Mouse (Mus musculus) lung, embryonic 16.5 days (tissue): ENCODE results near the gene 4930449I24Rik. TPM values are rescaled to one million over a fixed set of nuclear protein-coding genes. Genes with fewer than 3 reads are reported as not detected.
"Not testable (repeated sequence)": the region's sequence is repeated elsewhere in the genome, so short reads cannot be mapped to it uniquely, and the experiment has no call there.

Experiments used
- ATAC-seq: fragments of 200-750 bp; cut with Nextera tagmentation; 2 replicates; pipeline ENCODE4 v1.8.0; 2017; ENCODE audit warnings: low read depth, mild to moderate bottlenecking, moderate library complexity
- H3K27ac ChIP-seq: fragments of 300-500 bp; sonication (generic); 2 replicates; pipeline ENCODE4 v1.5.1; 2014; ENCODE audit warnings: mild to moderate bottlenecking, control low read depth, low read length
- H3K27me3 ChIP-seq: fragments of 300-500 bp; sonication (generic); 2 replicates; pipeline ENCODE4 v1.6.1; 2014; ENCODE audit warnings: low read depth, low read length, mixed read lengths; ENCODE audit not compliant: control insufficient read depth, insufficient read depth
- H3K36me3 ChIP-seq: fragments of 300-500 bp; sonication (generic); 2 replicates; pipeline ENCODE4 v1.6.1; 2014; ENCODE audit warnings: low read length; ENCODE audit not compliant: control insufficient read depth, insufficient read depth
- H3K4me1 ChIP-seq: fragments of 300-500 bp; sonication (generic); replicated peaks from 2 replicates; pipeline ENCODE4 v1.6.1; 2014; ENCODE audit warnings: low read length, mixed read lengths; ENCODE audit not compliant: control insufficient read depth, insufficient read depth
- H3K4me2 ChIP-seq: fragments of 300-500 bp; sonication (generic); 2 replicates; pipeline ENCODE4 v1.6.1; 2014; ENCODE audit warnings: low read depth, low read length, control low read depth
- H3K4me3 ChIP-seq: fragments of 300-500 bp; sonication (generic); 2 replicates; pipeline ENCODE4 v1.5.1; 2014; ENCODE audit warnings: mild to moderate bottlenecking, low read length, control low read depth
- H3K9ac ChIP-seq: fragments of 300-500 bp; sonication (generic); 2 replicates; pipeline ENCODE4 v1.6.1; 2014; ENCODE audit warnings: low read length, control low read depth
- H3K9me3 ChIP-seq: fragments of 300-500 bp; sonication (generic); 2 replicates; pipeline ENCODE4 v1.6.1; 2016; ENCODE audit warnings: low read length; ENCODE audit not compliant: control insufficient read depth
- WGBS: fragments of 180-500 bp; shearing (Covaris S2); extraction: QIAGEN DNeasy Blood & Tissue Kit; methylation state at CpG from one replicate; pipeline ENCODE4 v1.1.7; 2014; 5-methylcytosine and 5-hydroxymethylcytosine counted together
- polyA plus RNA-seq: library from polyadenylated mRNA; unstranded; fragments of >200 nt; fragmentation: Nextera tagmentation; extraction: Ambion mirVana; gene quantifications from 2 replicates; pipeline ENCODE4 v1.2.1, GENCODE M21; 2015

The 4930449I24Rik gene
- polyA plus RNA-seq, 1 experiment from 2014 or later: not detected

DNA sequence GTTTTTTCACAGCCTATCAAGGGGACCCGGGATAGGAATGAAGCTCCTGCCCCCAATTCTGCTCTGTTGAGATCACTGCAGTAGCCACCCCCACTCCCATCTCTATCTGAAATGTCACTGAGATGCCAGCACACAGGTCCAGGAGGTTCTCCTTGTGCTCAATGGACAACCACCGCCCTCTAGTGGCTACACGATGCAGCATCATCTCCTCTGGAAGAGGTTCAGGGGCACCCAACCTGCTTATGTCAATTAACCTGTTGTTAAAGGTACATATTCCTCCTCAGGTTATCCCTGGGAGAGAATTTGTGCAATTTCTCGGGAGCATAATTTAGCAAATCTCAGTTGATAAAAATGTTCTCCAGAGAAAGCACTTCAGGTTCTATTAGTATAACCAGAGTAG lies 13.2 kb upstream of the 4930449I24Rik start:
- H3K9ac ChIP-seq, H3K27ac ChIP-seq, ATAC-seq, H3K27me3 ChIP-seq, H3K9me3 ChIP-seq, H3K4me1 ChIP-seq, H3K4me2 ChIP-seq, H3K36me3 ChIP-seq, H3K4me3 ChIP-seq: not testable (repeated sequence)
- 7% methylated on average over 3 of the region's 4 CpGs for WGBS

GRCm38 (mm10) chr5:146491063-146491462 lies 11.1 kb upstream of the 4930449I24Rik start, which contains the start of gene Gm6370:
Gene Gm6370, plus strand, starts transcription at chr5:146491363.
- H3K27me3 ChIP-seq, H3K4me1 ChIP-seq, ATAC-seq, H3K4me2 ChIP-seq, H3K4me3 ChIP-seq, H3K36me3 ChIP-seq, H3K9ac ChIP-seq, H3K9me3 ChIP-seq, H3K27ac ChIP-seq: not testable (repeated sequence)
- no CpG with 5 or more reads among the region's 5 CpGs for WGBS

- H3K27me3 ChIP-seq, ATAC-seq, H3K4me1 ChIP-seq, H3K4me3 ChIP-seq, H3K9me3 ChIP-seq, H3K27ac ChIP-seq, H3K9ac ChIP-seq, H3K4me2 ChIP-seq, H3K36me3 ChIP-seq: not testable (repeated sequence)
- WGBS: no CpG with 5 or more reads among the region's 5 CpGs
These were observed 11.6 kb downstream of the 4930449I24Rik start, which contains the start of gene Gm3402 for GRCm38 (mm10) chr5:146513823-146514222. Gene Gm3402, plus strand, starts transcription at chr5:146514123.

GRCm38 (mm10) chr5:146525501-146525900 lies 23.3 kb downstream of the 4930449I24Rik start, which contains the start of gene Gm3404:
Gene Gm3404, plus strand, starts transcription at chr5:146525801.
- not testable (repeated sequence) for H3K36me3 ChIP-seq, H3K9me3 ChIP-seq, ATAC-seq, H3K27ac ChIP-seq, H3K4me2 ChIP-seq, H3K4me3 ChIP-seq, H3K27me3 ChIP-seq, H3K9ac ChIP-seq, H3K4me1 ChIP-seq
- 100% methylated on average over 1 of the region's 3 CpGs for WGBS

- not testable (repeated sequence) for H3K9ac ChIP-seq
- 95% methylated on average over 3 of the region's 3 CpGs for WGBS
These were observed 35.1 kb downstream of the 4930449I24Rik start, which contains the start of gene Gm3409 for GRCm38 (mm10) chr5:146537347-146537746. Gene Gm3409, plus strand, starts transcription at chr5:146537647.

More at GRCm38 (mm10) chr5:146537347-146537746, 35.1 kb downstream of the 4930449I24Rik start, which contains the start of gene Gm3409:
- ATAC-seq, H3K27ac ChIP-seq, H3K4me3 ChIP-seq, H3K4me1 ChIP-seq, H3K9me3 ChIP-seq, H3K4me2 ChIP-seq, H3K27me3 ChIP-seq, H3K36me3 ChIP-seq: not testable (repeated sequence)

Other genes starting within 250 kb of the 4930449I24Rik start
- gene Wasf3, start 117.4 kb upstream of the 4930449I24Rik start, polyA plus RNA-seq: 0.92 and 1.0 TPM in 2 replicates
- not detected in 2 replicates for gene Gm6408, start 20.4 kb upstream of the 4930449I24Rik start, polyA plus RNA-seq
- not detected in 2 replicates for gene Gm6370, start 11.0 kb upstream of the 4930449I24Rik start, polyA plus RNA-seq
- not detected in 2 replicates for gene Gm3402, start 11.7 kb downstream of the 4930449I24Rik start, polyA plus RNA-seq
- gene Gm3404, start 23.4 kb downstream of the 4930449I24Rik start, polyA plus RNA-seq: not detected in 2 replicates
- gene Gm3409, start 35.2 kb downstream of the 4930449I24Rik start, polyA plus RNA-seq: not detected in 2 replicates
- not detected in 2 replicates for gene Gm3415, start 53.7 kb downstream of the 4930449I24Rik start, polyA plus RNA-seq
- not detected in 2 replicates for gene Gpr12, start 82.8 kb downstream of the 4930449I24Rik start, polyA plus RNA-seq